Mouse (Mus musculus) left cerebral cortex, adult 8-10 months (tissue): Measurements from ENCODE around the gene Lmo7. TPM values are rescaled to one million over a fixed set of nuclear protein-coding genes. Genes with fewer than 3 reads are reported as not detected.

Experiments
- DNase-seq, 2 experiments: peaks; one replicate each; pipeline ENCODE4 v3.0.0; 2022; ENCODE audit warnings: low spot score in 2 of 2
- total RNA-seq, 4 experiments: library from RNA; stranded (reverse); gene quantifications; 2 replicates each; pipeline ENCODE4 v1.2.4; 2022

The Lmo7 gene
- 100 to 1,000 TPM in 3 of 4 experiments, 10 to 100 TPM in 1; 99.5 to 117 (median 105) TPM for total RNA-seq

GRCm38 (mm10) chr14:101729237-101729971 lies at the start of gene Lmo7, which contains the start of gene Gm9922:
Lmo7 (plus strand) TSS chr14:101729957.
Gm9922 (minus strand) TSS chr14:101729814.
- peak; percentile 6 to 14 for DNase-seq

- DNase-seq: no peak
These were observed 42.1 kb upstream of the Lmo7 start for GRCm38 (mm10) chr14:101687696-101688095.

- DNase-seq: no peak
These were observed 41.4 kb upstream of the Lmo7 start for GRCm38 (mm10) chr14:101688406-101688805.

GRCm38 (mm10) chr14:101704479-101704878 lies 25.3 kb upstream of the Lmo7 start:
- no peak for DNase-seq

GRCm38 (mm10) chr14:101707088-101707487 lies 22.7 kb upstream of the Lmo7 start:
- no peak for DNase-seq

GRCm38 (mm10) chr14:101714414-101714813 lies 15.3 kb upstream of the Lmo7 start:
- DNase-seq: no peak

- DNase-seq: peak in 1 of 2 experiments; percentile 4
These were observed 375 bp downstream of the Lmo7 start for GRCm38 (mm10) chr14:101729972-101730692.

- no peak for DNase-seq
These were observed 4.0 kb downstream of the Lmo7 start for GRCm38 (mm10) chr14:101733542-101734303.

- DNase-seq: no peak
These were observed 7.7 kb downstream of the Lmo7 start for GRCm38 (mm10) chr14:101737501-101737900.

GRCm38 (mm10) chr14:101746635-101747034 lies 16.9 kb downstream of the Lmo7 start:
- DNase-seq: no peak

- DNase-seq: no peak
These were observed 18.1 kb downstream of the Lmo7 start for GRCm38 (mm10) chr14:101747811-101748210.

GRCm38 (mm10) chr14:101748436-101748835 lies 18.7 kb downstream of the Lmo7 start:
- no peak for DNase-seq

- no peak for DNase-seq
These were observed 21.2 kb downstream of the Lmo7 start for GRCm38 (mm10) chr14:101750910-101751309.

- no peak for DNase-seq
These were observed 25.7 kb downstream of the Lmo7 start for GRCm38 (mm10) chr14:101755425-101755824.

- no peak for DNase-seq
These were observed 32.5 kb downstream of the Lmo7 start for GRCm38 (mm10) chr14:101762267-101762666.

GRCm38 (mm10) chr14:101763762-101764295 lies 34.1 kb downstream of the Lmo7 start:
- DNase-seq: no peak

GRCm38 (mm10) chr14:101771336-101771735 lies 41.6 kb downstream of the Lmo7 start:
- DNase-seq: no peak

- no peak for DNase-seq
These were observed 42.0 kb downstream of the Lmo7 start for GRCm38 (mm10) chr14:101771756-101772155.

GRCm38 (mm10) chr14:101774631-101775030 lies 44.9 kb downstream of the Lmo7 start:
- DNase-seq: no peak

- DNase-seq: no peak
These were observed 46.8 kb downstream of the Lmo7 start for GRCm38 (mm10) chr14:101776296-101777128.

GRCm38 (mm10) chr14:101777129-101777493 lies 47.4 kb downstream of the Lmo7 start:
- no peak for DNase-seq
